Mouse (Mus musculus) liver, embryonic 11.5 days (tissue): ENCODE results near the gene Slc22a7. TPM values are rescaled to one million over a fixed set of nuclear protein-coding genes. Genes with fewer than 3 reads are reported as not detected.

Source experiments
- ATAC-seq: fragments of 200-750 bp; cut with Nextera tagmentation; replicated peaks from 2 replicates; pipeline ENCODE4 v1.8.0; 2017; ENCODE audit warnings: moderate number of reproducible peaks, mild to moderate bottlenecking, moderate TSS enrichment, moderate library complexity; ENCODE audit not compliant: low FRiP score
- DNase-seq: peaks from one replicate; pipeline ENCODE4 v3.0.0-alpha.2; 2017; ENCODE audit warnings: low spot score
- H3K27ac ChIP-seq: fragments of 300-500 bp; sonication (generic); 2 replicates; pipeline ENCODE4 v1.5.1; 2014; ENCODE audit warnings: mild to moderate bottlenecking, low read depth, low read length, control low read depth
- H3K27me3 ChIP-seq: fragments of 300-500 bp; sonication (generic); replicated peaks from 2 replicates; pipeline ENCODE4 v1.6.1; 2014; ENCODE audit warnings: low read length, mixed read lengths; ENCODE audit not compliant: control insufficient read depth, insufficient read depth
- H3K36me3 ChIP-seq: fragments of 300-500 bp; sonication (generic); 2 replicates; pipeline ENCODE4 v1.6.1; 2014; ENCODE audit warnings: mild to moderate bottlenecking, low read length, moderate library complexity, mixed read lengths; ENCODE audit not compliant: control insufficient read depth, insufficient read depth
- H3K4me1 ChIP-seq: fragments of 300-500 bp; sonication (generic); replicated peaks from 2 replicates; pipeline ENCODE4 v1.6.1; 2014; ENCODE audit warnings: low read length, mixed read lengths; ENCODE audit not compliant: control insufficient read depth, insufficient read depth
- H3K4me2 ChIP-seq: fragments of 300-500 bp; sonication (generic); 2 replicates; pipeline ENCODE4 v1.6.1; 2014; ENCODE audit warnings: mild to moderate bottlenecking, control low read depth, moderate library complexity
- H3K4me3 ChIP-seq: fragments of 300-500 bp; sonication (generic); 2 replicates; pipeline ENCODE4 v1.5.1; 2014; ENCODE audit warnings: low read depth, low read length, control low read depth
- H3K9ac ChIP-seq: fragments of 300-500 bp; sonication (generic); 2 replicates; pipeline ENCODE4 v1.6.1; 2014; ENCODE audit warnings: low read depth, low read length, control low read depth
- H3K9me3 ChIP-seq: fragments of 300-500 bp; sonication (generic); 2 replicates; pipeline ENCODE4 v1.6.1; 2016; ENCODE audit warnings: low read length, inconsistent platforms, mixed read lengths; ENCODE audit not compliant: control insufficient read depth
- WGBS: fragments of 180-500 bp; shearing (Covaris S2); extraction: QIAGEN DNeasy Blood & Tissue Kit; methylation state at CpG from one replicate; pipeline ENCODE4 v1.1.7; 2014; 5-methylcytosine and 5-hydroxymethylcytosine counted together
- polyA plus RNA-seq: library from polyadenylated mRNA; unstranded; fragments of >200 nt; fragmentation: Nextera tagmentation; extraction: Ambion mirVana; gene quantifications from 2 replicates; pipeline ENCODE4 v1.2.1, GENCODE M21; 2014

The Slc22a7 gene
- polyA plus RNA-seq, 1 experiment from 2014 or later: not detected

DNA sequence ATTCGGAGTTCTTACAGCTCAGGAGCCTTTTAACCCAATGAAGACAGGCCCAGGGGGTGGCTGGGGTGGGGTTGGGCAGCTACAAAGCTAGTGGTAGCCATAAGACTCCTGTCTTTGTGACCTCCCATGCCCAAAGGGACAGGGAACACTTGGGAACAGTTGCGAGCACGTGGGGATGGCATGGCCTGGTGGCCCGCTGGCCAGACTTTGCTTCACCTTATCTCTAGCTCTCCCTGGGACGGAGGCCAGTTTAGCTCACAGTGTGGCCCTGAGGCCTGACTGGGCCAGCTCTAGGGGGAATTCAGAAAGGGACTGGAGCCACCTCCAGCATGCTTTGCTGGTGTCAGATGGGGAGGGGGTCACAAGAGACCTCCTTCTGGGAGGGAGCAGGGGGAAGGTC, 24.0 kb upstream of the Slc22a7 start:
- H3K36me3 ChIP-seq: no peaks in the 10 kb centered on the region
- no peak for ATAC-seq
- H3K4me3 ChIP-seq: no peak overlapping the region
- WGBS: 61% methylated on average over 5 of the region's 5 CpGs
- H3K27ac ChIP-seq: no peak overlapping the region
- no peaks in the 10 kb centered on the region for H3K9me3 ChIP-seq
- peaks cover 3% of the 10 kb centered on the region; the same call in 1 of the 2 replicates for H3K4me1 ChIP-seq
- DNase-seq: no peak
- H3K9ac ChIP-seq: no peak overlapping the region
- no peak overlapping the region for H3K4me2 ChIP-seq
- H3K27me3 ChIP-seq: peaks cover 43% of the 10 kb centered on the region

DNA sequence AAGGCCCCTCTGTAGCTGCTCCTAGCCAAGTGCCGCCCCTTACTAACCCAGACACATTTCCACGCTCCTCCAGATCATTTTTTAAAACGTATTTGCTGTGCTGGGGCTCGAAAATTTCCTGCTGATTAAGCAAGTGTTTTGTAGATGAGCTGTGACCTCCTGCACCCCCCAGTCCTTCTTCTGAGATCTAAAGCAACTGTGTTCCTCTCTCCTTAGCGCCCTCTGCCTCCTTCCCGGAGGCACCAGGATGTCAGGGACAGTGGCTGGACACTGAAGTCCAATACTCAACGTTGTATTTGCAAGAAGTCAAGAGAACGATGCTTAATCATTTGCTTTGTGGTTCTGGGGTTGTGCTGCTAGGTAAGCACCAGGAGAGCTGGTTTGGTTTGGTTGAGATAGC, 23.1 kb upstream of the Slc22a7 start:
- ATAC-seq (no peak), DNase-seq (no peak)
- H3K27ac ChIP-seq: no peak overlapping the region
- H3K4me2 ChIP-seq: peak overlapping the region; percentile 65
- H3K9ac ChIP-seq: no peak overlapping the region
- H3K36me3 ChIP-seq: no peaks in the 10 kb centered on the region
- no peaks in the 10 kb centered on the region for H3K9me3 ChIP-seq
- peaks cover 50% of the 10 kb centered on the region for H3K27me3 ChIP-seq
- WGBS: 12% methylated on average over 8 of the region's 8 CpGs
- H3K4me3 ChIP-seq: peak overlapping the region; percentile 27
- H3K4me1 ChIP-seq: peaks cover 3% of the 10 kb centered on the region; the same call in 1 of the 2 replicates

- peak overlapping the region; percentile 27 for H3K4me3 ChIP-seq
- peaks cover 3% of the 10 kb centered on the region; the same call in 1 of the 2 replicates for H3K4me1 ChIP-seq
- DNase-seq (no peak), ATAC-seq (no peak)
- peak overlapping the region; percentile 65 for H3K4me2 ChIP-seq
- peaks cover 57% of the 10 kb centered on the region for H3K27me3 ChIP-seq
- no peak overlapping the region for H3K9ac ChIP-seq
- H3K36me3 ChIP-seq: no peaks in the 10 kb centered on the region
- under 1% methylated on average over 32 of the region's 32 CpGs for WGBS
- H3K27ac ChIP-seq: no peak overlapping the region
- H3K9me3 ChIP-seq: no peaks in the 10 kb centered on the region
Observed at GRCm38 (mm10) chr17:46460673-46461072, 22.4 kb upstream of the Slc22a7 start.

DNA sequence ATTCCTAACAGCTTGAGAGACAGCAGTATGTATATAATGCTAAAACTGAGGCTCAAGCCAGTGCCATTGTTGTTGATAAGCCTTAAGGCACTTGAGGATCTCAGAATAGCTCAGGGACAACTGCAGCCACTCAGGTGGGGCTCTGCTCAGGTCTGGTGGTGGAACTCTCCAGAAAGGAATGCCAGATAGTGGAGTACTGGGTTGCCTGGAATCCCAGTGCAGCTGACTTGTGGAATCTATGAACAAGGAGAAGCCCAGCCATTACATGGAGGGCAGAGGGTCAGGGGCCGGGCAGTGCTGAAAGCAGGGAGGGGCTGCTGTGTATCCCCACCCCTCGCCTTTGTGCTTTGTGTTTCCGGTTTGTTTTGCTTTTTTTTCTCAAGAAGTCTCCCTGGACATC, 20.2 kb upstream of the Slc22a7 start:
- ATAC-seq: no peak

GRCm38 (mm10) chr17:46457791-46458190, 19.5 kb upstream of the Slc22a7 start:
- no peak overlapping the region for H3K9ac ChIP-seq
- peaks cover 15% of the 10 kb centered on the region; the same call in 1 of the 2 replicates for H3K4me1 ChIP-seq
- no peak for DNase-seq
- H3K27ac ChIP-seq: no peak overlapping the region
- peaks cover 86% of the 10 kb centered on the region for H3K27me3 ChIP-seq
- 6% methylated on average over 10 of the region's 10 CpGs for WGBS
- H3K4me2 ChIP-seq: no peak overlapping the region
- H3K36me3 ChIP-seq: no peaks in the 10 kb centered on the region
- H3K9me3 ChIP-seq: no peaks in the 10 kb centered on the region
- no peak; the same call in 1 of the 2 replicates for ATAC-seq
- no peak overlapping the region for H3K4me3 ChIP-seq

More for the DNA sequence above, 20.2 kb upstream of the Slc22a7 start:
- H3K27me3 ChIP-seq: peaks cover 79% of the 10 kb centered on the region
- H3K27ac ChIP-seq: no peak overlapping the region
- H3K9ac ChIP-seq: no peak overlapping the region
- H3K4me1 ChIP-seq: peaks cover 11% of the 10 kb centered on the region; the same call in 1 of the 2 replicates
- H3K4me2 ChIP-seq: no peak overlapping the region
- H3K36me3 ChIP-seq: no peaks in the 10 kb centered on the region
- WGBS: 39% methylated on average over 3 of the region's 3 CpGs
- no peak for DNase-seq
- H3K9me3 ChIP-seq: no peaks in the 10 kb centered on the region
- H3K4me3 ChIP-seq: no peak overlapping the region

- H3K9ac ChIP-seq: no peak overlapping the region
Observed at GRCm38 (mm10) chr17:46455110-46455691, 16.9 kb upstream of the Slc22a7 start.

GRCm38 (mm10) chr17:46454539-46454938, 16.3 kb upstream of the Slc22a7 start:
- Histone ChIP-seq H3K4me2 (peak overlapping the region; percentile 70), H3K27me3 (peaks cover 78% of the 10 kb centered on the region), H3K9me3 (no peaks in the 10 kb centered on the region), H3K36me3 (no peaks in the 10 kb centered on the region), H3K4me3 (peak overlapping the region; percentile 37; the same call in 1 of the 2 replicates), H3K27ac (no peak overlapping the region), H3K9ac (no peak overlapping the region), H3K4me1 (peaks cover 13% of the 10 kb centered on the region; the same call in 1 of the 2 replicates)
- 3% methylated on average over 9 of the region's 9 CpGs for WGBS
- ATAC-seq (no peak), DNase-seq (no peak)

More at GRCm38 (mm10) chr17:46455110-46455691, 16.9 kb upstream of the Slc22a7 start:
- WGBS: 3% methylated on average over 33 of the region's 33 CpGs
- Histone ChIP-seq H3K27ac (no peak overlapping the region), H3K4me2 (peak overlapping the region; percentile 70), H3K36me3 (no peaks in the 10 kb centered on the region), H3K4me1 (peaks cover 13% of the 10 kb centered on the region; the same call in 1 of the 2 replicates), H3K4me3 (peak overlapping the region; percentile 37), H3K9me3 (no peaks in the 10 kb centered on the region), H3K27me3 (peaks cover 84% of the 10 kb centered on the region)
- ATAC-seq (no peak), DNase-seq (no peak)

- no peaks in the 10 kb centered on the region for H3K9me3 ChIP-seq
- 0 out of 2 replicates have a peak overlapping the region, but pooled peaks have one; percentile 22 for H3K4me3 ChIP-seq
- DNase-seq (no peak), ATAC-seq (no peak)
- no peak overlapping the region for H3K9ac ChIP-seq
- peaks cover 13% of the 10 kb centered on the region; the same call in 1 of the 2 replicates for H3K4me1 ChIP-seq
- peaks cover 72% of the 10 kb centered on the region for H3K27me3 ChIP-seq
- peak overlapping the region; percentile 70 for H3K4me2 ChIP-seq
- no peaks in the 10 kb centered on the region for H3K36me3 ChIP-seq
- WGBS: 5% methylated on average over 26 of the region's 26 CpGs
- H3K27ac ChIP-seq: no peak overlapping the region
Observed at GRCm38 (mm10) chr17:46453970-46454411, 15.7 kb upstream of the Slc22a7 start.
